Mouse (Mus musculus) layer of hippocampus, postnatal 25 days (tissue): ENCODE measurements at regions not wholly inside any gene's neighbourhood (a gene's known extent, or its start where the extent isn't known, plus 50 kb on each side); places are given as distances from the start of the nearest gene placed in this dataset.

Source experiments
- DNase-seq, 2 experiments: peaks; one replicate each; pipeline ENCODE4 v3.0.0; 2022; ENCODE audit warnings: mixed read lengths in 2 of 2, low spot score in 1 of 2; ENCODE audit errors: extremely low spot score in 1 of 2

DNA sequence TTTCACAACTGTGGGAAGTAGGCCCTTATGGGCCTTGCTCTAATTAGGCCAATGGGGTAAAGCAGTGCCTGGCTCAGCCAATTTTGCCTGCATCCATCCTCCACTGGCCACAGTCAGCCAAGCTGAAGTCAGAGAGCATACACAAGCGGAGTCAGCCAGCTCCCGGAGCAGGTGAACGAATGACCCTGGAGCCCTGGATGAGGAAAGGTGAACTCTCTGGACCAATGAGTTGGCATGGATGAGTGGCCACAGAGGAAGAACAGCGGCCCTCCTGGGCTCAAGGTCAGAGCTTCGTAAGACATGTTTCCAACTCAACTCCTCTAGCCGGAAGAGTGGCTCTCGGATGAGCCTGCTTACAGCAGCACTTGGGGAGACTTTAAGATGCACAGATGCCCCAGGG lies 116.1 kb upstream of the Rpl38 start:
- no peak for DNase-seq

GRCm38 (mm10) chr11:114551262-114551661 lies 117.1 kb upstream of the Rpl38 start:
- no peak for DNase-seq

DNA sequence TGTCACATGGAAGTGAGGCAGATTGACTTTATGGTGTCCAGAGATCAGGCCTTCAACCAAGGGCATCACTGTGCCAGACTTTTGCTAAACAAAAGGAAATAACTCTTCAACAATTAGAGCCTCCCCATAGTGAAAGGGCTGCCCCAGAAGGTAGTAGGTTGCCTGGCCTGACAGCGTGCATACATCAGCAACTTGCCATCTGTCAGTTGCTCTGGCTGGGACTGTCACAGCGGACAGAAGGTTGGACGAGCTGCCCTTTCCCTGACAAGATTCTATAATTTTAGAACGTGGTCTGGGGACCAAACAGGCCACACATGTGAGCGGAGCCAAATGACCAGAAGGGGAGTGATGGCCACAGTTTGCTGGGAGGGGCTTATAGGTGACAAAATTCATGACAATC lies 119.7 kb upstream of the Rpl38 start:
- no peak for DNase-seq

DNA sequence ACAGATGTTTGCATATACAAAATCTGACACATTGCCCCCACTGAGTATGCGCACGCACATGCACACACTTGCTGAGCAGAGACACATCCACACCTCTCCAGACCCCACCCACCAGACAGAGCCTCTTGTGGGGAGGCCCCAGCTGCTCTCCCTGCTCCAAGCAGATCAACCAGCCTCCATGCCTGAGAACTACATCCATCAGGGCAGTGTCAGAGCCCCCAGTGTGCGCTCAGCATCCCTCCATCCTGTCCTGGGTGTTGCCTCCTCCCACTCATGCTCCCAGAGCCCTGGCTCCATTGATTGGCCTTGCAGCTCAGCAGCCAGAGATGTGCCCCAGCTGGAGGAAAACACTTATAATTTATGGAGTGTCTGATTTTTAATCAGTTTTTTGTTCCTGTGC lies 124.1 kb upstream of the Rpl38 start:
- DNase-seq, result no peak

DNA sequence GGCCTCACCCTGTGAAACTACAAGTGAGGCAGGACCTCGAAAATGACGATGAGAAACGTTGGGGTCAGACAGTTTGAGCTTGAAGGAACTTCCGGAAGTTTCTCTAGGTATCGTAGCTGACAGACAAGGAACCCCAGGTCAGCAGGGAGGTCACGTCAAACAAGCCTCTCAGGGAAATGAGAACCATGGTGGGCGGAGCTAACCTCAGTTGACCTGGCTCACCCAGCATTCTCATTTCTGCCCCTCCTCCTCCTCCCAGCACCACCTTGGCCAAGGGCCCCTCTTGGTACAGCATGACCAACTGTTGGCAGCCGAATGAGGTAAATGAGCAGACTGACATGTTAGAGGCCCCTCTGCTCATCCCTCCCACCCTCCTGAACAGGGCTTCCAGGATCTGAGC lies 126.2 kb upstream of the Rpl38 start:
- DNase-seq, result no peak

- no peak for DNase-seq
Observed at GRCm38 (mm10) chr11:114540503-114540902, 127.8 kb upstream of the Rpl38 start.

GRCm38 (mm10) chr11:114536616-114537493 lies 131.5 kb upstream of the Rpl38 start:
- no peak for DNase-seq

GRCm38 (mm10) chr11:114535900-114536299 lies 132.4 kb upstream of the Rpl38 start:
- DNase-seq, result no peak

- DNase-seq, result no peak
Observed at GRCm38 (mm10) chr11:114534436-114534835, 133.9 kb upstream of the Rpl38 start.

DNA sequence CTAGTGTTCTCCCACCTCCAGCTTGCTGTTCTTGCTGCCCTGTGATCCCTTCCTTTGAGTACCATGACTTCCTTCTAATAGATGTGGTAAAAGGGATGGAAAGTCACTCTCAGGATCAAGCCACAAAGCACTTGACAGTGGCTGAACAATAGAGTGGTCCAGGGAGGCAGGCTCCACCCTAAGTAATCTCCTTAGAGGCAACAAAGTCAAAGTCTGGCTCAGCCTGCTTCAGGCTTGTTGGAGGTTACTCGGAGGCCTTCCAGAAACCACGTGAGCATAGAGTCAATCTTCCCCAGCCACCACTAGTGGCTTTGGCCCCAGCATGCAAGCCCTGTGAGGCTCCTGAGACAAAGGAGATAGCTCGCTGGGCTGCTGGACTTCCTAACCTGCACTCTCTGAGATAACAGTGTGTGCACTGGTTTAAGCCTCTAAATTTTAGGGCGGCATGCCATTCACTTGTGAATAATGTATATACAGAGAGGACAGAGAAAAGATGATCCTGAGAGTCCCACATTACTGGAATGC lies 137.0 kb upstream of the Rpl38 start:
- DNase-seq, result no peak

DNA sequence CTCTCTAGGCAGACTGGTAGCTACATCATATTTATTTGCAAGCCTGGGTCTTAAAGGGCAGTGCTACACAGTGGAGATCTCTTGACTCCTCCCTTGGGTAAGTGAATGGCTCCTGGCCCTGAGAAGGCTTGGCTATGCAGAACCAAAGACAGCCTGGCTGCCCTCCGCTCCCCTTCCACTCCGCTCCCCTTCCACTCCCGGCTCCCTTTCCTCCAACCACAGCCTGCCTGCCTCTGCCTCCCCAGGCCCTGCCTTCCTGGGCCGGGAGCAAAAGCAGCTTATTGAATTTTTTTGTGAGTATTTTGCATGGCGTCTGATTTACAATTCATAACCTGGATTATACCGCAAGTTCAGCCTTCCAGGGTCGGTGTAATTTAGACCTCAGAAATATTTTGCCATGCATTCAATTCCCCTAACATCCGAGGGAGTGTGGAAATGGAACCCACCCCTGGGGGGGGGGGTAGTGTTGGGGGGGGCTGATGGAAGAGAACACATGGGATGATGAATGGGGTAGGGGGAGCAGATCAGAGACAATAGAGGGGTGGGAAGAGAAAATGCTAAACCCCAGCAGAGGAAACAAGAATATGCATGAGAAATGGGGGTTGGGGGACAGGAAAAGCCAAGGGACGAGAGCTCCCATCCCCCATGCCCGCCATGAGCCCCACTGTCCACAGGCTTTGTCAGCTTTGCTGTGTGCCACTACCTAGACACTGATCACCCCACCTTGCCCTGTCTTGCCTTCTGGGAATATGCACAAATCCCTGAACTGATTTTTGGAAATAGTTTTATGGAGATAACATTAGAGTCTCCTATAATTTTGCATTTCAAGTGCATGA lies 139.2 kb upstream of the Rpl38 start:
- DNase-seq, result no peak

GRCm38 (mm10) chr11:114523444-114524238 lies 144.7 kb upstream of the Rpl38 start:
- peak; percentile 69 to 96 for DNase-seq

GRCm38 (mm10) chr11:114515278-114515677 lies 153.0 kb upstream of the Rpl38 start:
- DNase-seq, result no peak

DNA sequence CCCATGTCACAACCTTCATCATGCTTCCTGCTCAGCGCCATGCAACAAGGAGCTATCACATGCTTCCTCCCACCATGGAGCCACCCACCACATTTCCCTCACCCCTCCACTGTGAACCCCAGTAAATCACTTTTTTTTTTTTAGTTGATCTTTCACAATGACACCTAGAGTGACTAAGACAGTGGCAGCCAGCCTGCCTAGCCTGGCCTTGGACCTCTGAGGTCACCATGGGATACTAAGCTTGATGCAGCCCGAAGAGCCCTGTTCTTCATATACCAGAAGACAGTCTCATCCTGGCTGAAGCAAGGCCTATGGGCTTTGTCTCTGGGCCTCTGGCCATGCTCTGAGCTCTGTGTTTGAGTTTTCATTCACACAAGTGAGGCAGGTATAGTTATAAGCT lies 154.2 kb upstream of the Rpl38 start:
- DNase-seq, result no peak

GRCm38 (mm10) chr11:114513446-114513845 lies 154.9 kb upstream of the Rpl38 start:
- DNase-seq, result no peak

GRCm38 (mm10) chr11:114511994-114512393 lies 156.3 kb upstream of the Rpl38 start:
- no peak for DNase-seq

GRCm38 (mm10) chr11:114502562-114502961 lies 165.8 kb upstream of the Rpl38 start:
- DNase-seq, result no peak

GRCm38 (mm10) chr11:114501869-114502540 lies 166.3 kb upstream of the Rpl38 start:
- no peak for DNase-seq

- DNase-seq, result no peak
Observed at GRCm38 (mm10) chr11:114500416-114500815, 167.9 kb upstream of the Rpl38 start.

GRCm38 (mm10) chr11:114499665-114500064 lies 168.7 kb upstream of the Rpl38 start:
- DNase-seq, result no peak
